In the genomic region with DNA sequence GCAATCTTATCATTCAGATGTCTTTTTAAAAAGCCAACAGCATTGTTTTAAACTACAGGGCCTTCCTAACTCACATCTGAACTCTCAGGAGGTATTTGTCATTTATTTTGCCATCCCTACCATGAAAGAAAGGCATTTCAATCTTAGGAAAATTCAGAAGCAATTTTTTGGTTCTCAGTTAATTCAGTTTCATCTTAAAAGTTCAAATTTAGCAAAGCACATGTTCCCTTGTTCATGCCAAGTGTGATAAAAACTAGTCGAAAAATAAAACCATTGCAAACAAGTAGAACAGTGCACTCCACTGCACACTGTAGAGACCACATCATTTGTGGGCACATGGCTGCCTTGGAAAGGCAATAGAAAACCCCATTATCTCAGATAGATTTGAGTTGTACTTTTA, we compare ENCODE assay signal across 24 mouse cellular contexts. TPM values are rescaled to one million over a fixed set of nuclear protein-coding genes. Genes with fewer than 3 reads are reported as not detected.
DNase-seq lines count a peak whose midpoint lies in the region; ATAC-seq and TF ChIP-seq lines count a peak whose summit lies in the region.
"Had no signal": no experiment of that assay in that cellular context is flagged by ENCODE, and none has a peak within 500 bp of the region (broad histone marks: within the 10 kb centered on the region; RNA-seq: fewer than 3 reads in every experiment).

No protein-coding gene starts in this region.

- no peak for TF ChIP-seq EP300 in CH12.LX (IDR thresholded peaks at IDR 0.05; ENCODE audit: low read length)

- in situ Hi-C loops in CH12.LX (cut with MboI; ENCODE audit: low pct_ligation_motif_present, low pct_unique_long_range_greater_than_20kb, low sequenced_read_pairs): no loop called here

- peak overlapping the region; percentile 36 for H3K27ac ChIP-seq in layer of hippocampus, adult 2 months
- H3K27ac ChIP-seq in left cerebral cortex, adult 2 months: peak overlapping the region; percentile 58
- H3K27ac ChIP-seq in midbrain, embryonic 11.5 days (ENCODE audit: low read depth, low read length): no peak overlapping the region
- H3K27ac ChIP-seq in midbrain, embryonic 13.5 days: no peak overlapping the region
- H3K27ac ChIP-seq in CH12.LX (ENCODE audit: insufficient read depth, low read depth): no peak overlapping the region

- no peaks in the 10 kb centered on the region for H3K9me3 ChIP-seq in midbrain, embryonic 11.5 days (ENCODE audit: control insufficient read depth, low read length)
- H3K9me3 ChIP-seq in midbrain, embryonic 13.5 days: no peaks in the 10 kb centered on the region
- peaks cover 8% of the 10 kb centered on the region for H3K9me3 ChIP-seq in CH12.LX (replicated peaks; ENCODE audit: low read length)

- no peaks in the 10 kb centered on the region for H3K36me3 ChIP-seq in midbrain, embryonic 11.5 days (ENCODE audit: control insufficient read depth, insufficient read depth, low read length)
- H3K36me3 ChIP-seq in midbrain, embryonic 13.5 days: no peaks in the 10 kb centered on the region
- no peaks in the 10 kb centered on the region for H3K36me3 ChIP-seq in CH12.LX (replicated peaks in 1 of 2; ENCODE audit: control insufficient read depth in 1 of 2, insufficient read depth in 1 of 2, low read length in 1 of 2)
- H3K36me3 ChIP-seq: G1E had no signal

- H3K79me2 ChIP-seq in CH12.LX (replicated peaks; ENCODE audit: control insufficient read depth, extremely low read depth, insufficient read depth, poor library complexity, severe bottlenecking): no peaks in the 10 kb centered on the region

- peaks cover 28% of the 10 kb centered on the region for H3K27me3 ChIP-seq in midbrain, embryonic 11.5 days (ENCODE audit: control insufficient read depth, insufficient read depth, low read length)
- H3K27me3 ChIP-seq in midbrain, embryonic 13.5 days: peaks cover 33% of the 10 kb centered on the region
- no peaks in the 10 kb centered on the region for H3K27me3 ChIP-seq in CH12.LX (replicated peaks)

- TF ChIP-seq POLR2A in CH12.LX (IDR thresholded peaks at IDR 0.05; ENCODE audit: low read depth, low read length): no peak

- dilution Hi-C loops in CH12.LX (cut with MboI; ENCODE audit: extremely low pct_ligation_motif_present, extremely low pct_unique_long_range_greater_than_20kb, low sequenced_read_pairs): no loop called here

- no peak overlapping the region for H3K9ac ChIP-seq in midbrain, embryonic 11.5 days (ENCODE audit: low read length)
- no peak overlapping the region for H3K9ac ChIP-seq in midbrain, embryonic 13.5 days (replicated peaks)
- no peak overlapping the region for H3K9ac ChIP-seq in CH12.LX (ENCODE audit: insufficient read depth, low read depth)

- no peak overlapping the region for H3K4me3 ChIP-seq in layer of hippocampus, adult 2 months
- no peak overlapping the region for H3K4me3 ChIP-seq in left cerebral cortex, adult 2 months
- H3K4me3 ChIP-seq in midbrain, embryonic 11.5 days (ENCODE audit: low read depth, low read length): no peak overlapping the region
- no peak overlapping the region for H3K4me3 ChIP-seq in midbrain, embryonic 13.5 days (replicated peaks)
- no peak overlapping the region for H3K4me3 ChIP-seq in CH12.LX (replicated peaks in 1 of 3; ENCODE audit: low read depth in 2 of 3, low read length in 2 of 3, poor library complexity in 1 of 3)

- no peak for TF ChIP-seq RAD21 in CH12.LX (IDR thresholded peaks at IDR 0.05; ENCODE audit: low read depth, low read length)

- no peak for DNase-seq in layer of hippocampus, adult 2 months (ENCODE audit: low spot score in 2 of 2)
- DNase-seq in layer of hippocampus, postnatal 14 days (ENCODE audit: low spot score in 2 of 2): no peak
- no peak for DNase-seq in left cerebral cortex, adult 2 months (ENCODE audit: extremely low spot score in 1 of 2, low spot score in 2 of 2)
- DNase-seq in left cerebral cortex, postnatal 10 days (ENCODE audit: extremely low spot score in 1 of 2, low spot score in 2 of 2): no peak
- peak; percentile 74 for DNase-seq in midbrain, embryonic 11.5 days (ENCODE audit: low spot score, missing footprints)
- DNase-seq in CH12.LX (ENCODE audit: extremely low read depth): no peak
- DNase-seq in spleen, adult 18-20 months: no peak
- DNase-seq: adrenal gland, adult 2 months; adrenal gland, adult 8-10 months; adrenal gland, postnatal 10 days; adrenal gland, postnatal 14 days; adrenal gland, postnatal 25 days; adrenal gland, postnatal 36 days; B cell, adult 2 months; cerebellum, adult 11 months; cerebellum, adult 11-12 months; cerebellum, adult 18-20 months had no signal

- intact Hi-C loops in left cerebral cortex, adult 2 months (cut with DNase I): loop anchor here (2.0 kb wide), 1 partner anchor 149 kb away; no protein-coding TSS in a partner anchor
- intact Hi-C loops in left cerebral cortex, postnatal 10 days (cut with DNase I): loop anchor here (5.0 to 10.0 kb wide), 3 partner anchors 149 to 517 kb away; no protein-coding TSS in a partner anchor

- peaks cover 2% of the 10 kb centered on the region; the same call in 1 of the 2 replicates for H3K4me1 ChIP-seq in midbrain, embryonic 11.5 days (ENCODE audit: control insufficient read depth, insufficient read depth, low read length)
- peaks cover 10% of the 10 kb centered on the region; the same call in 1 of the 2 replicates for H3K4me1 ChIP-seq in midbrain, embryonic 13.5 days (replicated peaks)
- H3K4me1 ChIP-seq in CH12.LX (ENCODE audit: control insufficient read depth in 1 of 2, insufficient read depth in 2 of 2): no peaks in the 10 kb centered on the region

- WGBS in midbrain, embryonic 11.5 days: 91% methylated on average over 1 of the region's 1 CpGs
- WGBS in midbrain, embryonic 13.5 days: 91% methylated on average over 1 of the region's 1 CpGs

- ATAC-seq in midbrain, embryonic 11.5 days (ENCODE audit: low FRiP score): no peak
- no peak for ATAC-seq in midbrain, embryonic 13.5 days
- ATAC-seq: activated CD4-positive, CD25-positive, alpha-beta regulatory T cell, adult 4 months; CD4-positive, CD25-positive, alpha-beta regulatory T cell, adult 4 months; Patski had no signal

- no peak overlapping the region for H3K4me2 ChIP-seq in midbrain, embryonic 11.5 days
- H3K4me2 ChIP-seq in midbrain, embryonic 13.5 days (replicated peaks): no peak overlapping the region
- no peak overlapping the region for H3K4me2 ChIP-seq in CH12.LX (ENCODE audit: insufficient read depth, low read depth, poor library complexity, severe bottlenecking)

- no peak for TF ChIP-seq CTCF in layer of hippocampus, adult 2 months (conservative IDR thresholded peaks at IDR 0.05)
- TF ChIP-seq CTCF in left cerebral cortex, adult 2 months (IDR thresholded peaks at IDR 0.05): no peak
- TF ChIP-seq CTCF in CH12.LX (conservative IDR thresholded peaks at IDR 0.05 in 1 of 2, IDR thresholded peaks at IDR 0.05 in 1 of 2; ENCODE audit: low read depth in 2 of 2, low read length in 2 of 2): no peak

TF ChIP-seq in CH12.LX, 34 proteins besides CTCF, POLR2A, EP300 and RAD21:
- 0 out of 2 replicates have a peak, but pooled peaks have one; percentile 16 for TF ChIP-seq MAX (IDR thresholded peaks at IDR 0.05; ENCODE audit: low read length)
- TF ChIP-seq ETS1 (conservative IDR thresholded peaks at IDR 0.05; ENCODE audit: low read depth, low read length): no peak
- TF ChIP-seq KAT2A (IDR thresholded peaks at IDR 0.05; ENCODE audit: insufficient replicate concordance, low read length): no peak
- no peak for TF ChIP-seq IRF4 (IDR thresholded peaks at IDR 0.05; ENCODE audit: low read depth, low read length)
- no peak for TF ChIP-seq HCFC1 (IDR thresholded peaks at IDR 0.05; ENCODE audit: low read depth, low read length)

RNA-seq across cellular contexts. Expression of gene Tbr1, which starts 15.5 kb away (rescaled TPM):
- total RNA-seq in layer of hippocampus, adult 2 months (2021): 10 to 100 TPM; 41.1 to 45.3 TPM
- 10 to 100 TPM; 29.2 to 31.4 TPM for total RNA-seq in layer of hippocampus, postnatal 14 days (2021)
- total RNA-seq in left cerebral cortex, adult 2 months (2021): 100 to 1,000 TPM; 116 to 131 TPM
- total RNA-seq in left cerebral cortex, postnatal 10 days (2021): 10 to 100 TPM; 97.9 to 99.5 TPM
- polyA plus RNA-seq in midbrain, embryonic 11.5 days (2014; fragmentation: Nextera tagmentation; extraction: Ambion mirVana): 0.52 and 2.1 TPM in 2 replicates
- 1.2 and 3.9 TPM in 2 replicates for polyA plus RNA-seq in midbrain, embryonic 13.5 days (2015; fragmentation: Nextera tagmentation; extraction: Ambion mirVana)
- 0.25 and 0.34 TPM in 2 replicates for total RNA-seq in CH12.LX (2012; rRNA removed)
- 0.05 TPM in 1 of 2 replicates, not detected in the other for total RNA-seq in CH12.LX (2014; rRNA removed)
- polyA plus RNA-seq in CH12.LX (2012; ENCODE audit: insufficient read length, low read depth): 0.10 and 0.20 TPM in 2 replicates
- total RNA-seq: adrenal gland, adult 18-20 months; adrenal gland, adult 2 months; adrenal gland, postnatal 14 days; adrenal gland, postnatal 25 days; adrenal gland, postnatal 36 days; MEL had no signal
- polyA plus RNA-seq: activated CD4-positive, CD25-positive, alpha-beta regulatory T cell, adult 4 months; CD4-positive, CD25-positive, alpha-beta regulatory T cell, adult 4 months had no signal

Comparison
In these comparisons a context has a peak if more than half of its experiments do, and no peak if none do; other contexts are left out.
1. H3K27ac ChIP-seq: peak in layer of hippocampus, adult 2 months (single experiment) and left cerebral cortex, adult 2 months (single experiment); none in midbrain, embryonic 11.5 days (single experiment), midbrain, embryonic 13.5 days (single experiment) and CH12.LX (single experiment).
2. RNA of gene Tbr1, which starts 15.5 kb away (total RNA-seq): 116 to 131 TPM in left cerebral cortex, adult 2 months, 97.9 to 99.5 TPM in left cerebral cortex, postnatal 10 days, 41.1 to 45.3 TPM in layer of hippocampus, adult 2 months and 29.2 to 31.4 TPM in layer of hippocampus, postnatal 14 days; 0.05 to 0.34 TPM in CH12.LX; every median in the first group is over 10 times any median in the second.